Mouse (Mus musculus) stomach, adult 2 months (tissue): ENCODE data around the gene Marc1. TPM values are rescaled to one million over a fixed set of nuclear protein-coding genes. Genes with fewer than 3 reads are reported as not detected.

Experiments used
- polyA plus RNA-seq: library from polyadenylated mRNA; depleted of rRNA; stranded (reverse); fragments of >200 nt; gene quantifications from 2 replicates; pipeline ENCODE4 v1.2.3, GENCODE M21; 2012; rRNA removed

Gene Marc1
- 0.11 and 0.43 TPM in 2 replicates for polyA plus RNA-seq

GRCm38 (mm10) chr1:184810780-184811575, at the start of gene Marc1:
Gene Marc1, minus strand, starts transcription at chr1:184811313.

GRCm38 (mm10) chr1:184846092-184846750, 35.1 kb upstream of the Marc1 start, which contains the start of gene Marc2:
Gene Marc2, minus strand, starts transcription at chr1:184846451.

Other genes with a start within 250 kb of the Marc1 start
- gene Hlx, start 78.7 kb downstream of the Marc1 start, polyA plus RNA-seq: 10.6 and 15.7 TPM in 2 replicates
- gene Marc2, start 35.1 kb upstream of the Marc1 start, polyA plus RNA-seq: 21.1 and 42.0 TPM in 2 replicates
- gene C130074G19Rik, start 71.9 kb upstream of the Marc1 start, polyA plus RNA-seq: 2.1 and 2.3 TPM in 2 replicates
- gene Mark1, start 188.3 kb upstream of the Marc1 start, polyA plus RNA-seq: 2.0 and 2.1 TPM in 2 replicates